Mouse (Mus musculus): Measurements from ENCODE around the gene Snx7.

GRCm38 (mm10) chr3:117791273-117791672 lies 77.5 kb downstream of the Snx7 start:
- TF ChIP-seq POLR2A (IDR thresholded peaks at IDR 0.05; ENCODE audit: control insufficient read depth, extremely low read depth, insufficient read depth, low read length, poor library complexity) = no peak
- TF ChIP-seq CTCF (IDR thresholded peaks at IDR 0.05; ENCODE audit: borderline replicate concordance, control insufficient read depth, extremely low read depth, insufficient read depth, low read length, poor library complexity) = no peak
